Mouse (Mus musculus) c-Kit-positive CD71-positive TER-119-negative erythroid progenitor cells, embryonic 14.5 days (primary cell): ENCODE results near the gene Slc39a2.

ENCODE experiments used
- DNase-seq: peaks from one replicate; pipeline ENCODE4 v3.0.0-alpha.2; 2013; ENCODE audit warnings: low read depth

Slc39a2 gene

DNA sequence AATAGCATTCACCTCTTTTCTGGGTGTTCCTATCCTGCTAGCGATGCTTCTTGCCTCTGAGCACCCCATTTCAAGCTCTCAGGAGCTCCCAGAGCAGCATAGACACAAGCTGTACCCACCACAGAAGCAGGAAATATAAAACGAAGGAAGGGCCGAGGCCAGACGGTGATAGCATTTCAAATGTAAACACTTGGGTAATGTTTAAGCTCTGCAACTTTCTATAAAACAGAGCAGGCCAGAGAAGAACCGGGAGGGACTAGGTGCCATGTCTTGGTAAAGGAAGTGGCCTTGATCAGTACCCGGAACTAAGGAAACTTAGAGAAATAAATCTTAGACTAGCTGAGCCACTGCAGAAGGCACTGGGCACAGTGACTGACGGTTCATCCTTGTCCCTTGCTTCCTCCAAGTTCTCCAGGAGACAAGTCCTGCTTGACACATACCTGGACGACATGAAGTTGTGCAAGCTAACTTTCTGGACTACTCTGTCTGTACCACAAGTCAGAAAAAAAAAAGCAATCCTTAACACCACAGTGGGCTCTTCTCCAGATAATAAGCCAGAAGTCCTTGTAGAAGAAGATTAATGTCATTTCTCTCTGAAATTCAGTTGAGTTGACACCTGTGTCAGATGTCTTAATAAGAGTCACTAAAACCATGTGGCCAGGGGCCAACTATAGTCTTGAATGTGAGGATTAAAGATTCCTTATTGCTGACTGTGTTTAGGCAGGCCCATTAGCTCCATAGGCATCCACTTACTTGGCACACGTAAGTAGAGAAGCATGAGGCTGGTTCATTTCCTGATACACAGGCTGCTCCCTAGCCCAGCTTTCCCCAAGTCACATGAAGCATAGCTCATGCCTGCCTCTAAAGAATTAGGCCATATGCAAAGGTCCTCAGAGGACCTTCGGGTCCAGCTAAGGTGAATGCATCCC, 39.7 kb downstream of the Slc39a2 start:
- DNase-seq: no peak

- DNase-seq: no peak
These were observed 46.3 kb downstream of the Slc39a2 start for GRCm38 (mm10) chr14:51939005-51939404.

- no peak for DNase-seq
These were observed 48.4 kb downstream of the Slc39a2 start for GRCm38 (mm10) chr14:51940944-51941560.

DNA sequence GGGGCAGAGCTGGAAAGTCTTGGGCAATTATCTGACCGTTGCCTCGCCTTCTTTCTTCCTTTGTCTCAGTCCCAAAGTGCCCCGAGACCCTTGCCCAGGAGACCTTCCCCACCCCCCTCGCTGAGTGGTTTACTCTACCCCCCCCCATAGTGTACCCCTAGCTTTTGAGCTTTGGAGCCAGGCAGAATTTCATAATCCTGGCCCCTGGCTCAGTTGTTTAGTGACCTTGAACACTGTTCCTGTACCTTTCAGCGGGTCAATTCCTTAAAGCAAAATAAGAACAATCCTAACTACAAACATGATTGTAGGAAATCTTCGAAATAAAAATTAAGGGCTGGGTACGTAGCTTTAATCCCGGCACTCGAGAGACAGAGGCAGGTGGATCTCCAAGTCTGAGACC, 48.9 kb downstream of the Slc39a2 start:
- no peak for DNase-seq

DNA sequence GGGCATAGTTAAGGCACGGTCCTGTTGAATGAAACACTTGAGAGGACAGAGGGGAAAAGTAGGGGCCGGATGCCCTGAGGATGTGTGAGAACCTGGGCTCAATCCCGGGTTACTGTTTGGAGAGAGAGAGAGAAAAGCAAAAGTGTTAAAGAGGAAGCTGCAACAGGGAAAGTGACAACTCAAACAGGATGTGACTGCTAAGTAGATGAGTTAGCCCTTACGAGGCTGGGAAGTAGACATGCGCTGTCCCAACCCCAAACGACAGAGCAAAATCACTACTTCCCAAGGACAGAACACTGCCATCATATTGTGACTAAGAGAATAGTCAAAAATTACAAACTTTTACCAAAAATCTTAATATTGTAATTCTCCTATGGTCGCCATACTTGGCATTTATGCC, 49.5 kb downstream of the Slc39a2 start:
- no peak for DNase-seq

DNA sequence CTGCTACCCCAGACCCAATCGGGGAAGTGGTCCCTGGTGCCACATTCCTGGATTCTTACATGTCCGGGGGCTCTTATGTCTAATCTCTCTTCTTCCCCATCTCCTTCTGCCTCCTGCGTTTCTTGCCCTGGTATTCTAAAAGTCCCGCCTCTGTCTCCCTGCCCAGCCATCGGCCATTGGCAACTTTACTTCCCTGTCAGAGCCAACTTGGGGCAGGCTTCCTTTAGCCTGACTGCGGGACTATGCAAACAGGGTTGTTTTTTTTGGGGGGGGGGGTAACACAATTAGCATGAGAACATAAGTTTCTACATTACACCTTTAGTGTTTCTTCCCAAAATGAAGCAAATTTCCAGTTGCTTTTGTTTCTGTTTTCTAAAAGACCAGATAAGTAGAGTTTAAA, 50.6 kb downstream of the Slc39a2 start:
- DNase-seq: no peak
